Mouse (Mus musculus) limb, embryonic 13.5 days (tissue): ENCODE measurements at regions not wholly inside any gene's neighbourhood (a gene's known extent, or its start where the extent isn't known, plus 50 kb on each side); places are given as distances from the start of the nearest gene placed in this dataset.
A peak's percentile ranks its signal among the peaks of the same experiment; 100 is the strongest.

Source experiments
- ATAC-seq: fragments of 200-750 bp; cut with Nextera tagmentation; 2 replicates; pipeline ENCODE4 v1.8.0; 2017; ENCODE audit warnings: low read depth, moderate number of reproducible peaks, moderate TSS enrichment; ENCODE audit not compliant: low FRiP score
- H3K27ac ChIP-seq: fragments of 300-500 bp; sonication (generic); 2 replicates; pipeline ENCODE4 v1.5.1; 2015; ENCODE audit warnings: inconsistent platforms, mild to moderate bottlenecking, moderate library complexity
- H3K27me3 ChIP-seq: fragments of 300-500 bp; sonication (generic); 2 replicates; pipeline ENCODE4 v1.6.1; 2015; ENCODE audit warnings: mild to moderate bottlenecking, inconsistent platforms
- H3K36me3 ChIP-seq: fragments of 300-500 bp; sonication (generic); 2 replicates; pipeline ENCODE4 v1.6.1; 2015; ENCODE audit warnings: inconsistent platforms, mild to moderate bottlenecking, moderate library complexity
- H3K4me1 ChIP-seq: fragments of 300-500 bp; sonication (generic); 2 replicates; pipeline ENCODE4 v1.6.1; 2015; ENCODE audit warnings: inconsistent platforms
- H3K4me2 ChIP-seq: fragments of 300-500 bp; sonication (generic); replicated peaks from 2 replicates; pipeline ENCODE4 v1.6.1; 2015; ENCODE audit warnings: inconsistent platforms, mild to moderate bottlenecking, moderate library complexity
- H3K4me3 ChIP-seq: fragments of 300-500 bp; sonication (generic); 2 replicates; pipeline ENCODE4 v1.5.1; 2015; ENCODE audit warnings: moderate library complexity, mild to moderate bottlenecking, inconsistent platforms
- H3K9ac ChIP-seq: fragments of 300-500 bp; sonication (generic); 2 replicates; pipeline ENCODE4 v1.6.1; 2015; ENCODE audit warnings: mild to moderate bottlenecking, inconsistent platforms
- H3K9me3 ChIP-seq: fragments of 300-500 bp; sonication (generic); 2 replicates; pipeline ENCODE4 v1.6.1; 2016; ENCODE audit warnings: inconsistent platforms
- WGBS: fragments of 180-500 bp; shearing (Covaris S2); methylation state at CpG from one replicate; pipeline ENCODE4 v1.1.7; 2015; 5-methylcytosine and 5-hydroxymethylcytosine counted together

GRCm38 (mm10) chr6:107629376-107629775 lies 99.8 kb downstream of the Lrrn1 start:
- H3K4me3 ChIP-seq = no peak overlapping the region
- no peaks in the 10 kb centered on the region for H3K36me3 ChIP-seq
- H3K27ac ChIP-seq = no peak overlapping the region
- H3K9me3 ChIP-seq = no peaks in the 10 kb centered on the region
- no peak overlapping the region for H3K9ac ChIP-seq
- H3K4me1 ChIP-seq = peaks cover 3% of the 10 kb centered on the region; the same call in 1 of the 2 replicates
- H3K4me2 ChIP-seq = no peak overlapping the region
- WGBS = 27% methylated on average over 1 of the region's 1 CpGs
- no peak; the same call in 1 of the 2 replicates for ATAC-seq
- H3K27me3 ChIP-seq = no peaks in the 10 kb centered on the region

- ATAC-seq = no peak; the same call in 1 of the 2 replicates
- Histone ChIP-seq H3K27me3 (no peaks in the 10 kb centered on the region), H3K4me3 (no peak overlapping the region), H3K4me1 (0 out of 2 replicates have a peak, but pooled peaks cover 4% of the 10 kb centered on the region), H3K9ac (no peak overlapping the region), H3K36me3 (no peaks in the 10 kb centered on the region), H3K4me2 (no peak overlapping the region), H3K27ac (no peak overlapping the region), H3K9me3 (no peaks in the 10 kb centered on the region)
- 42% methylated on average over 2 of the region's 2 CpGs for WGBS
These were observed 116.2 kb downstream of the Lrrn1 start for GRCm38 (mm10) chr6:107645751-107646150.

GRCm38 (mm10) chr6:107653840-107654523 lies 124.4 kb downstream of the Lrrn1 start:
- H3K9me3 ChIP-seq = no peaks in the 10 kb centered on the region; the same call in 1 of the 2 replicates
- H3K4me1 ChIP-seq = 0 out of 2 replicates have a peak, but pooled peaks cover 3% of the 10 kb centered on the region
- H3K4me2 ChIP-seq = no peak overlapping the region
- no peak overlapping the region for H3K9ac ChIP-seq
- no peak overlapping the region for H3K4me3 ChIP-seq
- H3K27ac ChIP-seq = no peak overlapping the region
- no peaks in the 10 kb centered on the region for H3K27me3 ChIP-seq
- H3K36me3 ChIP-seq = no peaks in the 10 kb centered on the region
- no peak for ATAC-seq

GRCm38 (mm10) chr6:107657805-107658204 lies 128.2 kb downstream of the Lrrn1 start:
- Histone ChIP-seq H3K4me1 (no peaks in the 10 kb centered on the region), H3K4me3 (no peak overlapping the region), H3K9me3 (no peaks in the 10 kb centered on the region; the same call in 1 of the 2 replicates), H3K27ac (no peak overlapping the region), H3K36me3 (no peaks in the 10 kb centered on the region), H3K4me2 (no peak overlapping the region), H3K27me3 (no peaks in the 10 kb centered on the region), H3K9ac (no peak overlapping the region)
- ATAC-seq = no peak
- WGBS = 88% methylated on average over 2 of the region's 2 CpGs

GRCm38 (mm10) chr6:107661009-107661764 lies 131.6 kb downstream of the Lrrn1 start:
- WGBS = 59% methylated on average over 5 of the region's 5 CpGs
- no peak overlapping the region for H3K4me2 ChIP-seq

GRCm38 (mm10) chr6:107699298-107699697 lies 169.7 kb downstream of the Lrrn1 start:
- Histone ChIP-seq H3K4me1 (no peaks in the 10 kb centered on the region), H3K9me3 (no peaks in the 10 kb centered on the region), H3K36me3 (no peaks in the 10 kb centered on the region), H3K27ac (no peak overlapping the region), H3K4me2 (no peak overlapping the region), H3K27me3 (no peaks in the 10 kb centered on the region), H3K9ac (no peak overlapping the region), H3K4me3 (no peak overlapping the region)
- ATAC-seq = no peak
- WGBS = 89% methylated on average over 4 of the region's 4 CpGs

More at GRCm38 (mm10) chr6:107661009-107661764, 131.6 kb downstream of the Lrrn1 start:
- H3K9ac ChIP-seq = no peak overlapping the region
- H3K9me3 ChIP-seq = no peaks in the 10 kb centered on the region; the same call in 1 of the 2 replicates
- H3K36me3 ChIP-seq = no peaks in the 10 kb centered on the region
- no peaks in the 10 kb centered on the region for H3K27me3 ChIP-seq
- no peak for ATAC-seq
- H3K4me3 ChIP-seq = no peak overlapping the region
- no peak overlapping the region for H3K27ac ChIP-seq
- no peaks in the 10 kb centered on the region for H3K4me1 ChIP-seq

GRCm38 (mm10) chr6:107708185-107708584 lies 178.6 kb downstream of the Lrrn1 start:
- H3K27me3 ChIP-seq = no peaks in the 10 kb centered on the region
- H3K27ac ChIP-seq = no peak overlapping the region
- ATAC-seq = peak; percentile 38; the same call in 1 of the 2 replicates
- H3K36me3 ChIP-seq = no peaks in the 10 kb centered on the region
- H3K4me2 ChIP-seq = no peak overlapping the region
- no peaks in the 10 kb centered on the region for H3K4me1 ChIP-seq
- H3K9ac ChIP-seq = no peak overlapping the region
- 32% methylated on average over 2 of the region's 2 CpGs for WGBS
- no peaks in the 10 kb centered on the region for H3K9me3 ChIP-seq
- H3K4me3 ChIP-seq = no peak overlapping the region

- Histone ChIP-seq H3K4me2 (no peak overlapping the region), H3K4me1 (no peaks in the 10 kb centered on the region), H3K27me3 (no peaks in the 10 kb centered on the region), H3K27ac (no peak overlapping the region), H3K9me3 (no peaks in the 10 kb centered on the region), H3K9ac (no peak overlapping the region), H3K36me3 (no peaks in the 10 kb centered on the region), H3K4me3 (no peak overlapping the region)
- no peak for ATAC-seq
- 77% methylated on average over 1 of the region's 1 CpGs for WGBS
These were observed 179.0 kb downstream of the Lrrn1 start for GRCm38 (mm10) chr6:107708608-107709007.

- H3K4me2 ChIP-seq = no peak overlapping the region
- no peaks in the 10 kb centered on the region for H3K36me3 ChIP-seq
- no peaks in the 10 kb centered on the region for H3K9me3 ChIP-seq
- H3K27me3 ChIP-seq = no peaks in the 10 kb centered on the region
- 81% methylated on average over 5 of the region's 5 CpGs for WGBS
- no peaks in the 10 kb centered on the region for H3K4me1 ChIP-seq
- no peak overlapping the region for H3K27ac ChIP-seq
- no peak for ATAC-seq
- no peak overlapping the region for H3K4me3 ChIP-seq
- no peak overlapping the region for H3K9ac ChIP-seq
These were observed 180.8 kb downstream of the Lrrn1 start for GRCm38 (mm10) chr6:107710360-107710759.

- ATAC-seq = no peak
- no peaks in the 10 kb centered on the region for H3K27me3 ChIP-seq
- H3K36me3 ChIP-seq = no peaks in the 10 kb centered on the region
- no peaks in the 10 kb centered on the region for H3K4me1 ChIP-seq
- 36% methylated on average over 22 of the region's 22 CpGs for WGBS
- no peak overlapping the region for H3K4me2 ChIP-seq
- no peak overlapping the region for H3K27ac ChIP-seq
- no peaks in the 10 kb centered on the region for H3K9me3 ChIP-seq
- H3K4me3 ChIP-seq = no peak overlapping the region
- H3K9ac ChIP-seq = no peak overlapping the region
These were observed 181.9 kb downstream of the Lrrn1 start for GRCm38 (mm10) chr6:107711181-107712087.

GRCm38 (mm10) chr6:107713051-107713450 lies 183.5 kb downstream of the Lrrn1 start:
- H3K27me3 ChIP-seq = no peaks in the 10 kb centered on the region
- H3K36me3 ChIP-seq = no peaks in the 10 kb centered on the region
- H3K27ac ChIP-seq = no peak overlapping the region
- no peak overlapping the region for H3K4me2 ChIP-seq
- WGBS = 14% methylated on average over 5 of the region's 6 CpGs
- no peak for ATAC-seq
- no peak overlapping the region for H3K4me3 ChIP-seq
- no peak overlapping the region for H3K9ac ChIP-seq
- H3K9me3 ChIP-seq = no peaks in the 10 kb centered on the region
- H3K4me1 ChIP-seq = no peaks in the 10 kb centered on the region

- H3K27me3 ChIP-seq = no peaks in the 10 kb centered on the region
- WGBS = 94% methylated on average over 2 of the region's 2 CpGs
- no peaks in the 10 kb centered on the region for H3K9me3 ChIP-seq
- H3K4me1 ChIP-seq = no peaks in the 10 kb centered on the region
- ATAC-seq = no peak
- H3K4me3 ChIP-seq = no peak overlapping the region
- H3K36me3 ChIP-seq = no peaks in the 10 kb centered on the region
- no peak overlapping the region for H3K4me2 ChIP-seq
- H3K9ac ChIP-seq = no peak overlapping the region
- no peak overlapping the region for H3K27ac ChIP-seq
These were observed 187.6 kb downstream of the Lrrn1 start for GRCm38 (mm10) chr6:107717194-107717593.
